Mouse (Mus musculus): ENCODE data around the gene Kdm1a.

Gene Kdm1a

DNA sequence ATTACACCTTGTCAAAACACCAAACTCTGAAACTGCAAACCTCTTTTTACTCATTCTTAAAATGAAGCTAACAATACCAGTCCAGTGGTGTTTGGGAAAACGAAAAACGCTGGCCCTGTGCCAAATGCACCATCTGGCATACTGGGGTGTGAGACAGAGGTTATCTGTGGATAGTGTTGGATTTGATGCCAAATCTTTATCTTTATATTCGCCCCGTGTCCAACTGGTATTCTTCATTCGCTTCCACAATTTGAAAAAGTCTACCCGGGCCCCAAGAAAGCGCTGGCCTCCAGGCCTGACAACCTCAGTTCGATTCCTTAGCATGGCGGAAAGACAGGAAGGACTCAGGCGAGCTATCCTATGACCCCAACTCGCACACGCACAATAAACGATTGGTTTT is 1.0 kb downstream of the Kdm1a start:
- DNase-seq = peak; percentile 76

DNA sequence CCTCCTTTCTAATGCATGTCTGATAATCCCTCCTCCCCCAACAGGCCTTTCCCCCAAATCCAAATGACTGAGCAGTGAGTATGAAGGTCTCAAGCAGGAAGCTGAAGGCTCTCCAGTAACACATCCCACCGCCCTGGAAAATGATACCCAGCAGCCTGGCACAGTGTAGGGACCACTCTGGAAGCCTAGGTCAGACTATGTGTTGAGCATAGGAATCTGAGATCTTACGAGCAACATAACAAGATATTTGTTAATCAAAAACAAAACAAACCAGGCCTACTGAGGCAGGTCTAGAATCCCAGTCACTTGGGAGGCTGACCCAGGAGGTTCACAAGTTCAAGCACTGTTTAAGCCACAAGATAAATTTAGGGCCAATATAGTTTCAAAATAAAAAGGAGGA is 2.0 kb downstream of the Kdm1a start:
- DNase-seq = no peak

DNA sequence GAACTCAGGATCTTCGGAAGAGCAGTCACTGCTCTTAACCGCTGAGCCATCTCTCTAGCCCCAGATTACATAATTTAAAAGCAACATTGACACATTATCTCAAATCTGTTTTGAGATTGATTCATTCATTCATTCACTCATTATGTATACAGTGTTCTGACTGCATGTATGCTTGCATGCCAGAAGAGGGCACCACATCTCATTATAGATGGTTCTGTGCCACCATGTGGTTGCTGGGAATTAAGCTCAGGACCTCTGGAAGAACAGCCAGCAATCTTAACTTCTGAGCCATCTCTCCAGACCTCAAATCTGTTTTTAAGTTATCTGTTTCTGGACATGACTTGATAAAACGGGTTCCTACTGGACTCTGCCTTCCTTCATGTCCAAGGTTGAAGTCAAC is 2.7 kb downstream of the Kdm1a start:
- peak; percentile 22 for DNase-seq

DNA sequence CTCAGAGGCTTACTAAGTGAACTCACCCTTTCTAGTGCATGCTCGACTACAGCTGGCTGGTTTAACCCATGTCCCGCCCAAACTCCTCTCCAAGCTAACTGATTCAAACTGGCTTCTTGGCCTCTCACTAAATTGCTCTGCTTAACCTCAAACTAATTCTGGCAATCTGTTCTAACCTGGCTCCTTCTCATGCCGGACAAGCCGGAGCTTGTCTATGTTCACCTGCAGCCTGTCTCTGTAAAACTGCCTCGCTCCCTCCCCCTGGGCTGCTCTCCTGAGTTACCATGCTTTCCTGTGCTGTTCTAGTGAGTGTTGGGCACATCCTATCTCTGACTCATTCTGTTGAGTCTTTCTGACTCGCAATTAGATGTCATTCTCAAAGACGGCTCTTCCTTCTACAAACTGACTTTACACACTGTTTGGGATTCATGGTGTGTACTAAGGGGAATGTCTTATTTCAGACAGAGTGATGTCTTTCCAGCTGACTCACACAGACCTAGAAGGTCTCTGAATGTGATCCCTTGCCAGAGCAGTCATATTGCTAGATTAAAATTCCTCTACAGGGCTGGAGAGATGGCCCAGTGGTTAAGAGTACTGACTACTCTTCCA is 4.2 kb downstream of the Kdm1a start:
- DNase-seq = no peak

DNA sequence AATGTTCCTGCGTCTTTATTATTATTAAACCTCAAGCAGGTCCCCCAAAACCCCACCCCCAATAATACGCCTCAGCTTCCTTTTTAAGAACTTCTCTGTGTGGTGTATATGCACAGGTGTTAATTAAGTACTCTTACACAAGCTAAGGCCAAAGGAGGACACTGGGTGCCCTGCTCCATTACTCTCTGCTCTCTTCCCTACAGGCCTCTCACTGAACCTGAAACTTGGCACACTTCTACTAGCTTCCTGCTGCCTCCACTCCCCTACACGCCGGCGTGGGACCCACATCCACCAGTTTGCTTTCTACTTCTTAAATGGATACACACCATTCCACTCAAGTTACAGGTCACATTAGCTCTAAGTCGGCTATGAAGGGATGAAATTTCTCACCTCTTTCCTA is 7.3 kb downstream of the Kdm1a start:
- no peak for DNase-seq

DNA sequence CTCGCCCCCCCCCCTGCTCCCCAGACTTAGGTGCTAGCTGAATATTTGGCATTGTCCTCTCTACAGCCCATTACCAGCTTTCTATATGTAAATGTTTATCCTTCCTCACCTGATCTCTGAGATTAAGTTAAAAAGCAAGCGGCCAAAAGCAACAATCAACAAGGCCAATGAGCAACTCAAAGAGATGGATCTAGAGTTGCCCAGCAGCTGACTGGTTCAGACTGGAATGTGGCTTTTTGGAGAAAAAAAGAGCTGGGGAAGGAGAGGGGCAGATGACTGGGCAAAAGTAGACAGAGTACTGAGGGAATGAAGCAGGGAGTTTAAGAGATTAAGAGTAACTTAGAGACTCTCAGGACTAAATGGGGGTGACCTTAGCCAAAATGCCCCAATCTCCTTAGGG is 8.5 kb downstream of the Kdm1a start:
- DNase-seq = no peak

DNA sequence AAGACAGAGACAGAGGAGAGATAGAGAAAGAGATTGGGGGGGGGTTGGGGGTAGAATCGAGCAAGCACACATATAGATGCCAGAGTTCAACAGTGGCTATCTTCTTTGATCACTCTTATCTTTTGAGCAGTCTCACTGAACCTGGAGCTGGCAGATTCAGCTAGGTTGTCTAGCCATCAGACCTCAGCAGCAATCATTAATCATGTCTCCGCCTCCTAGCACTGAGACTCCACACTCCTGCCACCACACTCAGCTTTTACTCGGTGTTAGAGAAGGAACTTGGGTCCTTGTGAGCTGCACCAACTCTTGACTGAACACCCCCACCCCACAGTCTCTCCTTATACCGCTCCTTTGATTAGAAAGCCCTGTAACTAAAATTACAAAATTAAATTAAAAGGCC is 10.4 kb downstream of the Kdm1a start:
- DNase-seq = no peak

DNA sequence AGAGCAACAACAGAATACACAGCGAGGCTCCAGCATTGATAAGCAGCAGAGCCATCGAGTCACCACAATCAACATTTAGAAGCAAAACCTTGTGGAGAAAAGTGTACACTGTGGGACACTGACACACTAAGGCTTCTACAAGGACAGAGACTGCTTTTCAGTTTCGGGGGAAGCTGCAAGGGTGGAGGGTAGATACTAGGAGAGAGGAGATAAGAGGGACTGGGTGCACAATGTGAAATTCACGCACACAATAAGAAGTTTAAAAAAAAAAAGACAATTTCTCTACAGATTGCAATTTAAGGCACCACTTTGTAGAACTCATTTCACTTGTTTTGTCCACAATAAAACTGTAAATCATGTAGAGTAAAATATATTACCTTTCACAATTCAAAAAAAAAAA is 14.5 kb downstream of the Kdm1a start:
- DNase-seq = no peak

DNA sequence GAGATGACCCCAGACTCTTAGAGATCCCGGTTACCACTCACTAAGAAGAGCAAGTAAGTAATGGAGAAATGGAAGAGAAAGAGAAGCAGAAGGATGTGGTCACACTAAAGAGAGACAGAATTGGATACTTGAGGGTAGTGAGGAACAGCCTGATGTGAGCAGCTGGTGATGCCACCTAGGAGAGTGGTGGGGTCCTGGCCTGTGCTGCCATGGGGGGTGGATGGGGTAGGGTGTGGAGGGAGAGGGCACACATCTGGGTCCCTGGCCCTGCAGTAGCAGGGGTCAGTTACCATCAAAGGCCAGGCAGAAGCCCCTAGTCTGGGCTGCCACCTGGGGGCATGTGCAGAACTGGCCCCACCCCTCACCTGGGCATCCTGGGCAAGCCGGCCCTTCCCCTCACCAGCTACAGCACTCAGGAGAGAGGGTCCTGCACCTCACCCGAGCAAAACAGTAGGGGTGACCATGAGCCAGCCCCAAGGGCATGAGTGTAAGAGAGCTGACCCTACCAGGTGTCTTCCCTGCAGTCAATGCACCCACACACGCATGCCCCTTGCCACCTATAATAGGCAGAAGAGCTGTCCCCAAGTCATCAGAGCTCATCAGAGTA is 15.2 kb downstream of the Kdm1a start:
- DNase-seq = no peak

DNA sequence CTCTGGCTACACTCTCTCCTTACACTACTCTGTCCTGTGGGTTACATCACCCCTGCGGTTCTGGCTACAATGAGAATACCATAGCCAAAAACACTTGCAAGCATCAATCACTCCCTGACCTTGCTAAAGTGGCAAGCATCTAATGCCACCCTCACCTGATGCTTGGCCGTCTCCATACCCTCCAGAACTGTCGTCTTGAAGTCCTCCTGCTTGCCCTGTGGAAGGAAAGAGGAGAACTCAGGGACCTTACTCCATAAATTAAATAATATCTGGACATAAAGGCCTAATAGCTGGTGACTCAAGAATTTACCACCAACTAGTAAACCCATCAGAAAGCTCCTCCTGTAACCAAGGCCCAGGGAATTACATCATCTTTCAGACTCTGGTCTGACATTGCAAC is 20.6 kb downstream of the Kdm1a start:
- no peak for DNase-seq

DNA sequence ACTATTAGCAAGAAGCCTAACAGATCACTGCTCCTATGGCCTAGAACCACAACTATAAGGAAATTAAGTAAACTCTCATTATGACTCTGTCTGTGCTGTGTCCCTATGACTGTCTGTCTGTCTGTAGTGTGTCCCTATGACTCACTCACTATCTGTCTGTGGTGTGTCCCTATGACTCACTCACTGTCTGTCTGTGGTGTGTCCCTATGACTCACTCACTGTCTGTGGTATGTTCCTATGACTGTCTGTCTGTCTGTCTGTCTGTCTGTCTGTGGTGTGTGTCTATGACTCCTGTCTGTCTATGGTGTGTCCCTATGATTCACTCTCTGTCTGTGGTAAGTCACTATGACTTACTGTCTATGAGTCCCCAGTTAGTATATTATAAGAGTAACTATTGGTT is 32.5 kb downstream of the Kdm1a start:
- no peak for DNase-seq

DNA sequence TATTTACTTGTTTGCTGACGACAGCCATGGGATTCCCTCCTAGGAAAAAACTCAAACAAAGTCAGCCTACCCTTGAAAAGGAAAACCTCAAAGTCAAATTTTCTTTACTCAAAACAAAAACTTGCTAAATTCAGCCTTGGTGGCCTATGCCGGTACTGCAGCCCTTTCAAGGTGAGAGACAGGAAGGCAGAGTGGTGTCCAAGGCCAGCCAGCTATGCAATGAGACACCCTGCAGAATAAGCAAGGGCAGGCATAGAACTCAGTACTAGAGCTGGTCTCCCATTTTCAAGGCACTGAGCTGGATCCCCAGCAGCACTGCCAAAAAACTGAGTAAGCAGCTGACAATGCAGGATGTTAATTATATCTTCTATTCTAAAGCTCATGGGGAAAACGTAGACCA is 33.9 kb downstream of the Kdm1a start:
- DNase-seq = peak; percentile 6

DNA sequence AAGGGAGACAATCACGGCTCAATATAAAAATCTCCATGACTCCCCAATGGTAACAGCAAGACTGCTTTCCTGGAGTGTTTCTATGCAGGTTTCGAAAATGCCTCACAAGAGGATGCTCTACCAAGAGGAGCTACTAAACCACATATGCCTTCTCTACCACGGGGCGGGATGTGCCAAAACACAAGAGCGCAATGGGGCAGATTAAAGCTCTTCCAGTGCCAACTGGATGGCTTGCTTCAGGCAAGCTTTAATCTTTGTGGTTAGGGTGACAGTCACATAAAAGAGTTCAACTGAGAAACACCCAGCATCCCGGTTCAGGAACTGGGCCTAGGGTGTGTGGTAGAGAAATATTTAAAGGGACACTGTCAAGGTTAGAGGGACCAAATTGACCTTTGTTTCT is 39.8 kb downstream of the Kdm1a start:
- no peak for DNase-seq

DNA sequence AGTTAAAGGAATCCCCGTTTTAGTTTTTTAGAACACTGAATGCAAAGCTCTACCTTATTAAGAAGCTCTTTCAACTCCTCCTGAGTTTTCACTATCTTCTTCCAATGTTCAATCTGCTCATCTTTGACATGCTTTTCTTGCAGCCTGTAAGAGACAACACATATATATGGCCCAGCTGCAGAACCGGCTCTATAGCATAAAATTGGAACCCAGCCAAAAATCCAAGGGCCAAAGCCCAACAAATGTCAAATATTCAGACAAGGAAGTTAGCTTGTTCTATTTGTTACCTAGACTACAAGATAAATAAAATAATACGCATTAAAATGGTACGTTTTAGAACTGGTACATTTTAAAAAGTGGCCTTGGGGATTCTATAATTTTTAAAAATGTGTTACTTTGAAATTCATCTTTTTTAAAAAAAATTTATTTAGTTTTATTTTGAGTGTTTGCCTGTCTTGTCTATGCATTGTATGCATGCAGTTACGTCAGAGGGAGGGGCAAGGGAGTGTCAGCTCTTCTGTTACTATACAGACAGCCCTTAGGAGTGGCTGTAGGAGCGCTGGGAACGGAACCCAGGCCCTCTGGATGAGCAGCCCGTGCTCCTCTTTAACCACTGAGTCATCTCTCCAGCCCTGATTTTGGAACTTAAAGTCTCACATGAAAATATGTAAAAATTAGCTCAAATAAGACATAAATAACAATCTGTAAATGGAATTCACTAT is 42.1 kb downstream of the Kdm1a start:
- no peak for DNase-seq

DNA sequence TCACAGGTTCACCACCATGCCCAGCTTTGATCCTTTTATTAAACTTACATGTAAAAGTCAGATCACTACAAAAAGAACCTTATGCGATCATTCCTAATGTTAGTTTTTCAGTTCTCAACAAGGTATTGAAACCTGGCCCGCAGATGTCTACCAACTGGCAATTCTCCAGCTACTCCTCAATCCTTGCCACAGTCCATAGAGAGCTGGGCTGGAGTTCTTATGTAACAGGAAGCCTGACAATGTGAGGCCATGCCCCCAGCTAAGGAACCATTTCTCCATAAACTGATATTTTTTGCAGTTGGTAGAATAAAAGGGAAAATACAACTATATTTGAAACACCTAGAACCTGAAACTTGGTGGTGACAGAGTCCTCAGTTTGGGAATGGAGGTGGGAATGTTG is 42.8 kb downstream of the Kdm1a start:
- DNase-seq = no peak

DNA sequence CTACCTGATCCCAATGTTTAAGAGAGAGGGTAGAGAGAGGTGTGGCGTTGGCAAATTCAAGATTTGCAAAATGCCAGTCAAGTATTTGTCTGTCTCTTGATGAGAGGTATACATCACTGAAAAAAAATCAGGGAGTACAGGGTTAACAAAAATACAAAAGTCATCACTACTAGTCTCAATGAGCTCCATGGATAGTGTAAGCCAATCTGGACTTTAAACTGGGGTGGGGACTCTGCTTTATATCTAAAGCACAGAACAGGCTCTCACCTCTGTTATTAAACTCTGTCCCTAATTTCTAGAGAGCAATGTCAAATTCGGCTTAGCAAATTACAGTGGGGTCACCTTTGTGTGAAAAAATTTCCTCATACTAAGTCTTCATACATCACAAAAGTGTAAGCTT is 44.9 kb downstream of the Kdm1a start:
- DNase-seq = no peak

DNA sequence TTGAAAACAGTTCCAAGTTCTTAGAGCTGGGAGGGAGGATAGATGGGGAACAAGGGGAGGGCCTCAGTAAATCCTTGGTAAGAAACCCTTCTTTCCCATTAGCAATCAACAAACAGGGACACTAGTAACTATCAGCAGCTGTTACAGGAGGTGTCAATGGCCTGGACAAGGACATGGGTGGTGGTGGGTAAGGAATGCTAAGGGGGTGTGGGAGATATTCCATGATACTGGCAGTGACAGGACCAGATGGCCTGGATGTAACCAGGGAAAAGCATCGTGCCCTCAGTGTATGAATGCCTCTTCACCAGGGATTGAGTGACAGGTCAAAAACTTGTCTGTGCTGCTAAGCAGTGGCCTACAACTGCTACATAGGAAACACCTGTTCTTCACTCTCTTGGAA is 49.4 kb downstream of the Kdm1a start:
- no peak for DNase-seq

DNA sequence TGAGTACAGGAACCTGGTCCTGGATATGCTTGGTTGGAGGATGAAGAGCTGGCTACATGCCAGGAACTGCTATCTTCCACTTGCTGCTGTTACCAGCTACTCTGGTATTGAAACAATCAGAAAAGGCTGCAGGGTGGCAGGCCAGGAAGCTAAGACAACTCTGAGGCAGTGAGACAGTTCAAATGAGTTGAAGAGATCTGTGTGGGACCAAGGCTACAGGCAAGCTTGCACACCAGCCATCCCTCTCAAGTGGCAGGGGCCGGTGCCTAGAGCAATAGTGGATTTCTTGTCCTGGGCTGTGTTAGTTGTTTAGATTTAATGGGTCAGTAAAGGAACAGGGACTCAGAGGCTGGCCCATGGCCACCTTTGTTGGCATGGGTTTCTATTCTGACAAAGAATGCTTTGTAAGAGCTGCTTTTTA is 54.1 kb downstream of the Kdm1a start:
- DNase-seq = peak; percentile 17

DNA sequence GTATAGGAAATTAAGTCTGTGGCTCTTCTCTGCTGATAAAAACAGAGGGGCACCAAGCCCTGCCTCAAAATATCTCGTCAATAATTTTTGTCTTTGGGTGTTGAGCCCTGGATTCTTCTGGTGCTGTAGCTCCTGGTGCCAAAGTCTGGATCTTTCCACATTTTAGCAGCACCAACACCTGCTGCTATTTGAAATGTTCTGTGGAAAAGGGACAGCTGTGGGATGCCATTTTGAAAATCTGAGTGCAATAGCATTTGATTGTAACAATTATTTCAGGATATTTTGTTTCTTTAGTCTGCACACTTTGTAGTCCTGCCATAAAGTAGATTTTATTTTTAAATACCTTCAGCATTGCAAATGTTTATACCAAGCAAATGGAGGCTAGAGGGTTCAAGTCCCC is 54.8 kb downstream of the Kdm1a start:
- no peak for DNase-seq

DNA sequence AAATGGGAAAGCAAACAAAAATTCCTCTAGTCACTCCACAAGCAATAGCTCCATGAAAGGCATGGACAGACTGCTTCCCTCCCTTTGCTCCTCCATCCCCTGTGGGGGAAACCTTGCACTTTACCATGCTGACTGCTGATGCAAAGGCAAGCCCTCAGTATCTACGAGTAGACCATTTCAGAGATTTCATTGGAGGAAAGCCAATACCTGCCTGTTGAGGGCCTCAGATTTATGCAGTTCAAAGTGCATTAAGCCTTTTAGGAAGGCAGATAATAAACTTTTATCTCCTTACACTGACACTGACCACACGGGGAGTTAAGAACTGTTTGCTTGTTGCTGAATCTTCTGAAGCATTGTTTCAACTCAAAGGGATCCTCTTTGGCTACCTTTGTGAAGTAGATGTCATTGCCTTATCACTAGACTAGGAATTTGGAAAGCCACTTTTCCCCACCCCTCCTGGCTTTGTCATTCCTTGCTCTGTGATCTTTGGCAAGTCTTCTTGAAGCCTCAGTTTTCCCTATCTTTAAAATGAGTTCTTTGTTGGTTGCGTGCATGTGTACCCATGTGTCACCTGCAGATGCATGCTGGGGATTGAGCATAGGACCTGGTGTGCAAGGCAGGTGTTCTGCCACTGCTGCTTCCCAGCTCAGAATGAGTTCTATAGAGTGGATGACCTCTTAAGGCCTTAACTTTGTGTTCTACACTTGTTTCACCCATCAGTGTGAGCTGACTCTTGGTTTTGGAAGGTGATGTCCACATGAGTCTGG is 56.1 kb downstream of the Kdm1a start:
- no peak for DNase-seq

DNA sequence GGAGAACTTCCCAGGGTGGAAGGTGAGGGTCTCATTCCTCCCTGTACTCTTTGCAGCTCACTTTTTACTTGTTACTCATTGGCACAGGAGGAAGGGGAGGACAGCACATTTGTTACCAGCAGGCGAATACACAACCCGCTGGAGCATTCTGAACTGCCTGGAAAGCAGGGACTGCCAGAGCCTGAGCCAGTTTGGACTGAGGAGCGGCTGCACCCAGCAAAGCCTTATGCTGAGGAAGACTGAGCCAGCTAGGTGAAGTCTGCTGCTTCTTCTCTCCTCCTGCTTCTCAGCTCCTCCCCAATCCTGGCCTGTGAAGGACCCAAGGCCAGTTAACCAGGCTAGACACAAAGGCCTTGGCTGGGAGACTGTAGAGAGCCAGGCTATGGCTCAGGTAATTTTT is 57.4 kb downstream of the Kdm1a start:
- DNase-seq = no peak

DNA sequence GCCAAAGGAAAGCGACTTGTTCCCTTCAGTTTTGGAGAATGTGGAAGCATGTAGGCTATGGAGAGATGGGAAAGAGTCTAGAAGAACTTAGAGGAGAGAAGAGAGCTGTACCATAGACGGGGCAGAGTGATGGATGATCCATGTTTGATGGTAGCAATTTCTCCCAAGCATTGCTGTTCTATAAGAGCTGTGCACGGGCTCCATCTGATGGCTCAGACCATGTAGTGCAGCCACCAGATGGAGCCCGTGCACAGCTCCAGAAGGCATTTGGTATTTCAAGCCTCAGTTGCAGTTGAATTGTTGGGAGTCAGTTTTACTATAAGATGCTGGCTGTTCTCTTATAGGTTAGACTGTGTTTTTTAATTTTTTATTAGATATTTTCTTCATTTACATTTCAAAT is 76.1 kb downstream of the Kdm1a start:
- peak; percentile 73 for DNase-seq

DNA sequence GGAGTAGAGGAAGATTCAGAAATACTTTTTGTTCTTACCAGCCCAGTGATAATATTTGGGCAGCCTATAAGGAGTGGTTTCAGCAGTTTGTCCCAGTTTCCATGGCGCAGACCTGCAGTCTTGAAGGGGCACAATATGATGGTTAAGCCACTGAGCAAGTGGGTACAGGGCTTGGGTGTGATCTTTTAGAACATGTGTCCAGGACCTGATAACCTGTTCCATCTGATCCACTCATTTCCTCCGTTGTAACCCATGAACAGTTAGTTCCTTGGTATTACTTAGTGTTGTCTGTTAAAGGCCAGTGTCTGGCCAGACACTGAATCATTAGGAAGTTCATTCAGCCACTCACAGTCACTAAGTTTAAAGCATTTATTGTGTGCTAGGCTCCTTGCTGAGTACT is 78.2 kb downstream of the Kdm1a start:
- DNase-seq = no peak

DNA sequence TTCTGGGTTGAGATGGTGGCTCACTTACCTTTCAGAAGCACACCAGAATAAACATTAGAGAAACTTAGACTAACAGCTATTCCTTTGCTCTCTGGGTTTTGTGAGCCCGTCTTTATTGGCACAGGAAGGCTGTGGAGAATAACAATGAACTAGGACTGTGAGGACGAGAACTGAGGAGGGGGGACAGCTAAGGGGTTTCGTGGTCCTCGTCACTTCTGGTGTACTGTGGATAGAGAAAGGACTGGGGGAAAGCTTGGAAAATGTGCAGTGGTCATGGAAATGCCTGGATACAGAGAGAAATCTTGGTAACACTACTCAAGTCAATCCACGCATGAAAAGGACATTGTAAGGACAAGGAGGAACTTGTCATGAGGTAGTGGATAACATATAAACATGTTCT is 80.6 kb downstream of the Kdm1a start:
- no peak for DNase-seq

Measured in retina, postnatal 1 day (tissue).